Mouse (Mus musculus): ENCODE measurements around the gene Zc3h13.

Zc3h13 gene

GRCm38 (mm10) chr14:75328062-75328461, 43.9 kb downstream of the Zc3h13 start:
- DNase-seq = no peak

GRCm38 (mm10) chr14:75330621-75331020, 46.4 kb downstream of the Zc3h13 start:
- no peak for DNase-seq

DNA sequence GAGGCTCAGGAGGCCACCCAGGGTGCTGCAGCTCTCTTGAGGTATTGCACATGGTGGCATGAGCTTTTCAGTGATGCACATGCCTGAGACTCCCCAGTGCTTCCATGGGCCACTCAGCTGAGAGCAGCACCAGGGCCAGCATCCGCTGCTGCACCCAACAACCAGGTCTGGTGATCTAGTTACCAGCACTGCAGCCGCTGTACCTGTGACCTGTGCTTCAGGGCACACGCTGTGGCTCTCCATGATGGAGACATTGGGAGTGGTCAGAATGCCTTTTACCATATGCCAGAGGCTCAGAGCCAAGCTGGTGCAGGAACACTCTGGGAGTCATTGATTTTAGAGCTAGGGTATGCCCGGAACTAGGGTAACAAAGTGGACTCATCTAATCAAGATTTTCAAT, 50.1 kb downstream of the Zc3h13 start:
- DNase-seq = peak; percentile 66

- DNase-seq = no peak
Measured at GRCm38 (mm10) chr14:75337884-75338283, 53.7 kb downstream of the Zc3h13 start.

DNA sequence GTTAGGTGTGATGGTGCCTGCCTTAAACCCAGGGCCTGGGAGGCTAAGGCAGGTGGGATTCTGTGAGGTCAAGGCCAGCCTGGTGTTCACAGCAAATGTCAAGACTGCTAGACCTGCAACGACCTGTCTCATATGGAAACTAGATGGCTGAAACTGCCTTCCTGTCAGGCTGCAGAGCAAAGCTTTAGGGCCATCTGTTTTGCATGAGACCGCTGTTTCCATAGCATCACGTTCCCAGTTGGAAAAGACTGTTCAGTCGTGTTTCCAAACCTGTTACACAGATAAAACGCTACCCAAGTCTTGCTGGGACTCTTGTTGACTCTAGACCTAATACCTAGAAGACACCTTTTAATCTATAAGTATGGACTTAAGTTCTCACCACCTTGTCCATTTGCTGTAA, 61.9 kb downstream of the Zc3h13 start:
- no peak for DNase-seq

DNA sequence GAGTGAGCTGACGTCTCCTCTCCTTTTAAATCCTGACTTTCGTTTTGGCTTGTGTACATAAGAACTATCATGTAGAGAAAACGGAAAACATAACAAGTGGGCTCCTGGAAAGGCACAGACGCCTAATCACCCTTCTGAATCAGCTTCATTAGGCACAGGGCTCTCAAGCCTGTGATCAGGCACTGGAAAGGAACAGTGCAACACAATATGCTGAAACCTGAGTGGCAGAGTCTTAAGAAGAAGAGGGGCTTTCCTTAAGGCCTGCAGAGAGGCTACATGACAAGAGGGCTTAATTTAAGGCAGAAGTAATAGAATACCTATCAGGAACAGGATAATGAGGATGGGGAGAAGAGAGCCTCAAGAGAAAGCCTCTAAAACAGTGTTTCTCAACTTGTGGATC, 67.5 kb downstream of the Zc3h13 start:
- no peak for DNase-seq

- DNase-seq = no peak
Measured at GRCm38 (mm10) chr14:75363316-75363715, 79.1 kb downstream of the Zc3h13 start.

DNA sequence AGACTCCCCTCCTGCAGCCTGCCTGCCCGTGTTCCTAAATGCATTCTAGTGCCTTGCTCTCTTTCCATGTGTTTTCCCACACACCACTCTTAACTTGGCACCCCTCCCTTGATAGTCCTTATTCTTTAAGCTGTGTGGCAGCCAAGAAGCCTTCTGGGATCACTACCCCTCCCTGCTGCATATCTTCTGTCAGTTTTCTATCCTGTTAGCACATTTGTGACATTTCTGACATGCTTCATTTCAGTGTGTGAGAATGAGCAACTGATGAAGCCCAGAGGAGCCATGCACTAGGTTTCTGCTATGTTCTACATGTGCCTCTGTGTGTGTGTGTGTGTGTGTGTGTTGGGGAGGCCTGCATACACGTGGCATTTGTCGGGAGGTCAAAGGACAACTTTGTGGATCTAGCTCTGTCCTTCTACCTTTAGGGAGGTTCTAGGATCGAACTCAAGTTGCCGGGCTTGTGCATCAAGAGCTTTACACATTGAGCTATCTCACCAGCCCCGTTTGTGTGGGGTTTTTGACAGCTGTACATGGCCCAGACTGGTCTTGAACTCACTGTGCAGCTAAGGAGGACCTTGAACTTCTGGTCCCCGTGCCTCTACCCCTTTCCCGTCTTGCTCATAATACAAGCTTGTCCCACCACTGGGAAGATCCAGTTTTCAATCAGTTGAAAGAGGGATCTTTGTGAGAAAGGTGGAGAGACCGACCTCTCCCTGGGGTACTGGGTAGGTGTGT, 81.3 kb downstream of the Zc3h13 start:
- DNase-seq = no peak

DNA sequence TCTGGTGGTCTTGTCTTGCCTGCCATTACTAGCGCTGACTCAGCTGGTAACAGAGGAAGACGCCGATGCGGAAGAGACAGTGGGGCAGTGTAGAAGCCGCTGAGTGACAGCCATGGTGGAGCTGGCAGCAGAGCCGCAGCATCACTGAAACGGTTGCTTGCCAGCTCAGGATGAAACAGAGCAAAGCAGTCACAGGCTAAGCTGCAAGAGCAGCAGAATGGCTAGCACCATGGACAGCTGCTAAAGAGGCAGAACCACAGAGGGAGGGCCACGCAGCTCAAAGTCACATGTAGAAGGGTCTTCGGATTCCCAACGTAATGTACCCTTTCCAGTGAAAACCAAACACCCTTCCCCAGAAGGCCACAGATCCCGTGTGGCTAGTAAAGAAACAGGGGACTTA, 82.6 kb downstream of the Zc3h13 start:
- no peak for DNase-seq

DNA sequence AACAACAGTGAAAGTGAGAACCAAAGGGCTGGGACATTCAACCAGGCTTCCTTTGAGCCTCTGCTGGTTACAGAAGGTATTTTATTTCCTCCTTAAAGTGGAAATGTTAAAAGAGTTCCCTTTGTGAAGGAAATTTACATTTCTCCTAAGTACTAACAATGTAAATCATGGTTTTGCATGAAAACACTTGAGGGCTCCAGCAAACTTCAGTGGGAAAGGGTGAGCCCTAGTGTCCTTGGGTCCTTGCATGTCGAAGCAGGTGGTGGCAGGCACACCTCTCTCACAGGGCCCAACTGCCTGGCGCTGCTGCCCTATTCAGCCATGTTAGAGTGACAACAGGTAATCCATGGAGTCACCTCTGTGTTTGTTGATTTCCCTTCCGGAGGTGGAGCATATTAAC, 83.3 kb downstream of the Zc3h13 start:
- no peak for DNase-seq

- peak; percentile 6 for DNase-seq
Measured at GRCm38 (mm10) chr14:75369880-75370279, 85.7 kb downstream of the Zc3h13 start.

DNA sequence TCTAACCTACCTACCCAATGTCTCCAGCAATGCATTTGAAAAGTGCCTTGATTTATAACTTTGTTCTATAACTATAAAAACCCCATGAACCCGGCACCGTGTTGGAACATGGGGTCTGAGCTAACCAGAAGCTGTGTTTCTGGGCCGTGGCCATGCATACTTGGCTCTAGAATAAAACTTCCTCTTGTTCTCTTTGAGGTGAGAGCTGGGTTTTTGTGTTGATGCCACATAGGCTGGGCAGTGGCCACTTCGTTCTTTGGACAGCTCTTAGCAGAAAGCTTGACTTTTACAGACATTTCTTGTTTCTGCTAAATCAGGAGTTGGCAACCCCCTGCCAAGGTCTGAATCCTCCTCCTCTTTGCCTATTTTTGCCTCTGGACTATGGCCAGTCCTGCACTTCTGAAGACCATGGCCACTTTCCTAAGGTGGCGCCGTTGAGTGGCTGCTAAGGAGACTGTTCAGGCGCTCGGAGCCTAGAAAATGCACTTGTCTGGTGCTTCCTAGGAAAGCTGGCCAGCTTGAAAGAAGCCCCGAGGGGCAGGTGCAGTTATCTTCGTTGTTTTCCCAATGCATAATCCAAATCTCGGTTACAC, 90.9 kb downstream of the Zc3h13 start:
- DNase-seq = peak; percentile 27

- DNase-seq = no peak
Measured at GRCm38 (mm10) chr14:75376256-75376655, 92.1 kb downstream of the Zc3h13 start.

DNA sequence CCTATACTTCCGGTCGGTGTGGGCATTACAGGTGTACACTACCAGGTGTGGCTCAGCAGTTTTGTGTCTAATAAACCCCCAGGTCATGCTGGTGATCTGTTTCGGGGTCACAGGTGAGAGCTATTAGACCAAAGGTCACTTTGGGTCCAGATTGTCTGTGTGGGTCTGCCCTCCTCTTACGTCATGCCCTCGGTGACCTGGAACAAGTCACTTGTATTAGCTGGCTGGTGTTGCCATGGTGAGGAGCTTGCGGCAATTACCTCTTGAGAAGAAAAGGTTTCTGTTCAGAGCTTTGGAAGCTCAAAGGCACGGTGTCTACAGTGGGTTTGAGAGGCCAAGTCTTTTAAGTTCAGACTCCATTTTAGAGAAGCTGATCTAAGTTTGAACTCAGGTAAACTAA, 93.4 kb downstream of the Zc3h13 start:
- no peak for DNase-seq
